Mouse (Mus musculus) cortical plate, adult 2 months (tissue): ENCODE data around the gene Fgd2. TPM values are rescaled to one million over a fixed set of nuclear protein-coding genes. Genes with fewer than 3 reads are reported as not detected.

Source experiments
- H3K27ac ChIP-seq: fragments of 200-500 bp; 2 replicates; pipeline ENCODE4 v1.5.1; 2012; ENCODE audit warnings: low read length, control low read depth, inconsistent platforms; ENCODE audit not compliant: insufficient read depth
- H3K4me1 ChIP-seq: fragments of 200-500 bp; 2 replicates; pipeline ENCODE4 v1.6.1; 2011; ENCODE audit warnings: low read length; ENCODE audit not compliant: control insufficient read depth, insufficient read depth
- H3K4me3 ChIP-seq: fragments of 200-500 bp; 2 replicates; pipeline ENCODE4 v1.5.1; 2011; ENCODE audit warnings: mild to moderate bottlenecking, low read length, control low read depth; ENCODE audit not compliant: insufficient read depth
- CTCF ChIP-seq: fragments of 200-500 bp; IDR thresholded peaks from 2 replicates; pipeline ENCODE4 v1.5.1; 2011; ENCODE audit warnings: mild to moderate bottlenecking, control low read depth, low read length; ENCODE audit not compliant: insufficient read depth; ENCODE audit errors: extremely low read depth
- POLR2A ChIP-seq: fragments of 200-500 bp; IDR thresholded peaks from 2 replicates; pipeline ENCODE4 v1.6.1; 2011; ENCODE audit warnings: mild to moderate bottlenecking, low read length, control low read depth; ENCODE audit not compliant: insufficient read depth; ENCODE audit errors: extremely low read depth
- polyA plus RNA-seq: library from polyadenylated mRNA; depleted of rRNA; stranded (reverse); fragments of >200 nt; gene quantifications from 2 replicates; pipeline ENCODE4 v1.2.3, GENCODE M21; 2012

Gene Fgd2
- polyA plus RNA-seq, 1 experiment = 16.8 TPM

DNA sequence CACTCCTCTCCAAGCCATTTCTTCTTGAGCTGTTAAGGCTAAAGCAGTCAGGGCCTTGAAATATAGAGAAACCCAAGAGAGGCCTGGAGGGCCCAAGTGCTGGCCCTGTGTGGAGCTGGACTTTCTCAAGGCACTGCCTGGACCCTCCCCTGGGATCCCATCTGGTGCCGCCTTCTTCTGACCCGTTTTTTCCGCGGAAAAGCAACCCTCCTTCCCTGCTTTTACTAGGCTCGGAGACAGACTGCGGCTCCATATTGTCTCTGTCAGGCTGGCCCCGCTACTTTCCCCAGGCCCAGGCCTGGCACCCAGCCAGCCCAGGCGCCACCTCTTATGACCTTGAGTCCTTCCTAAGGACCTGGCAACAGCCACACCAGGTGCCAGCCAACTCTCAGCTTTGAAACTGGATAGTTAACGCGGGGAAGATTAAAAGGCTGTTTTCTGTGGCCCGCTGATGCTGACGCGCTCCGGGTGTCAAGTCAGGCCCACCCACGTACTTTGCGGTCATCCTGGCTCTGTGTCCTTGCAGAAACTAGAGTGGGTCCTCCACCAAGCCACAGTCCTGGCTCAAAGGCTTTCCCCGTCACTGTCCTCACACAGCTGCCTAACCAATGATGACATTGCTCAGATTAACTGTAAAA, 4.8 kb upstream of the Fgd2 start:
- Histone ChIP-seq H3K27ac (peak overlapping the region; percentile 72), H3K4me1 (peaks cover 5% of the 10 kb centered on the region), H3K4me3 (peak overlapping the region; percentile 49)
- TF ChIP-seq POLR2A = no peak
- no peak for TF ChIP-seq CTCF

- Histone ChIP-seq H3K27ac (peak overlapping the region; percentile 72), H3K4me3 (peak overlapping the region; percentile 49), H3K4me1 (peaks cover 5% of the 10 kb centered on the region)
- TF ChIP-seq POLR2A (0 out of 2 replicates have a peak, but pooled peaks have one; percentile 12), CTCF (no peak)
These were observed 4.2 kb upstream of the Fgd2 start for GRCm38 (mm10) chr17:29356479-29356856.

DNA sequence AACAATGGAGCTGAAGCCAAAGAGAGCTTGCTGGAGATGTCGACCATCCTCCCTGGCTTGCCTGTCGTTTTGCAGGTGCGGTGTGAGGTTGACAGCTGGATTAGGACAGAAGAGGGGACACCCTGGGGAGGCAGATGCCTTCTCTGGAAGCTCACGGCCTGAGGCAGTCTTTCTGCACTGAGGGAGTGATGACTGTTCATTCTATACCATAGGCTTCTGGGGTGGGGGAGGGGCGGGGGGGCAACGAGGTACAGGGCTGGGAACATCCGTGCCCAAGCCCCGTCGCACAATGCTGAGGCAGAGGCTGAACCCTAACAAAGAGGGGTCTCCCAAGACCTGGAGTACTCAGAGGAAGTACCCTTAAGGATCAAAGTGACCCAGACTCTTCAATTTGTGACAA, 3.8 kb upstream of the Fgd2 start:
- H3K27ac ChIP-seq = peak overlapping the region; percentile 72; the same call in 1 of the 2 replicates
- peak overlapping the region; percentile 49 for H3K4me3 ChIP-seq
- peaks cover 5% of the 10 kb centered on the region for H3K4me1 ChIP-seq
- no peak for TF ChIP-seq CTCF
- no peak for TF ChIP-seq POLR2A

DNA sequence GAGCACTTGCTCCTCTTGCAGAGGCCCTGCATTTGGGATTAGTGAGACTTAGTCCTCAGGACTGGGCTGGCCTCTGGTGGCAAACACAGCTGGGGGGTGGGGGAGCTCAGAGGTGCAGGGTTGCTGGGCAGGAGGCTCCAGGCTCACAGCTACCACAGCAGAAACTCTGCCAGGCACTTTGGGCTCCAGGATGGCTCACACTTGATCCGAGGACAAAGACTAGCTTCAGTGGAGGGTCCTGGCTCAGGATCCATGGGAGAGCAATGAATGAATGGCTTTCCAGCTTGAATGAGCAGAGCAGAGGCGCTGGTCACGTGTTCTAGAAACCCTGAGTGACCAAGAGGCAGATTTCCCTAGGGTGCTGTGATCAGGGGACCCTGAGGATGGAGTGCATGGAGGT, 1.8 kb upstream of the Fgd2 start:
- Histone ChIP-seq H3K4me1 (peaks cover 5% of the 10 kb centered on the region), H3K27ac (no peak overlapping the region), H3K4me3 (no peak overlapping the region)
- TF ChIP-seq CTCF (no peak), POLR2A (no peak)

GRCm38 (mm10) chr17:29361982-29362691, 1.4 kb downstream of the Fgd2 start:
- TF ChIP-seq POLR2A = no peak
- TF ChIP-seq CTCF = no peak
- Histone ChIP-seq H3K4me1 (no peaks in the 10 kb centered on the region), H3K4me3 (no peak overlapping the region), H3K27ac (no peak overlapping the region)

DNA sequence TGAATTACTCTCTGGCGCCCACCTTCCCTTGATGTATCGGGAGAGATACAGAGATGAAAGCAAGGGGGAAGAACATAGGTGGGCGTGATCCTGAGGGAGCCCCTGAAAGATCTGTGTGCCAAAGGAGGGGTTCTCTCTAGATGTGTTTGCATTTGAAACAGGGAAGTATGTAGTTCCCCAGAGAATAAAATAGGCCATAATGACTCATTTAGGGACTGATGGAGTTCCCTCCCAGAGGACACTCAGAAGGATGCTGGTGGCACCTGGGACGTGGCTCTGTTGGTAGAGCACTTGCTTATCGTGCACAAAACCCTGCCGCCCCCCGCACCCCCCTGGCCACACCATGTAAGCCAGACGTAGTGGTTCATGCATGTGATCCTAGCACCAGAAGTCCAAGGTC, 2.4 kb downstream of the Fgd2 start:
- Histone ChIP-seq H3K4me1 (no peaks in the 10 kb centered on the region), H3K4me3 (no peak overlapping the region)
- TF ChIP-seq CTCF = no peak
- no peak for TF ChIP-seq POLR2A

GRCm38 (mm10) chr17:29365105-29365621, 4.4 kb downstream of the Fgd2 start:
- H3K4me1 ChIP-seq = no peaks in the 10 kb centered on the region
- H3K4me3 ChIP-seq = no peak overlapping the region
- H3K27ac ChIP-seq = no peak overlapping the region
- no peak for TF ChIP-seq CTCF
- TF ChIP-seq POLR2A = no peak

More for the DNA sequence above, 2.4 kb downstream of the Fgd2 start:
- H3K27ac ChIP-seq = no peak overlapping the region

- no peaks in the 10 kb centered on the region for H3K4me1 ChIP-seq
- H3K4me3 ChIP-seq = no peak overlapping the region
- no peak for TF ChIP-seq POLR2A
- no peak for TF ChIP-seq CTCF
These were observed 8.0 kb downstream of the Fgd2 start for GRCm38 (mm10) chr17:29368726-29369125.

DNA sequence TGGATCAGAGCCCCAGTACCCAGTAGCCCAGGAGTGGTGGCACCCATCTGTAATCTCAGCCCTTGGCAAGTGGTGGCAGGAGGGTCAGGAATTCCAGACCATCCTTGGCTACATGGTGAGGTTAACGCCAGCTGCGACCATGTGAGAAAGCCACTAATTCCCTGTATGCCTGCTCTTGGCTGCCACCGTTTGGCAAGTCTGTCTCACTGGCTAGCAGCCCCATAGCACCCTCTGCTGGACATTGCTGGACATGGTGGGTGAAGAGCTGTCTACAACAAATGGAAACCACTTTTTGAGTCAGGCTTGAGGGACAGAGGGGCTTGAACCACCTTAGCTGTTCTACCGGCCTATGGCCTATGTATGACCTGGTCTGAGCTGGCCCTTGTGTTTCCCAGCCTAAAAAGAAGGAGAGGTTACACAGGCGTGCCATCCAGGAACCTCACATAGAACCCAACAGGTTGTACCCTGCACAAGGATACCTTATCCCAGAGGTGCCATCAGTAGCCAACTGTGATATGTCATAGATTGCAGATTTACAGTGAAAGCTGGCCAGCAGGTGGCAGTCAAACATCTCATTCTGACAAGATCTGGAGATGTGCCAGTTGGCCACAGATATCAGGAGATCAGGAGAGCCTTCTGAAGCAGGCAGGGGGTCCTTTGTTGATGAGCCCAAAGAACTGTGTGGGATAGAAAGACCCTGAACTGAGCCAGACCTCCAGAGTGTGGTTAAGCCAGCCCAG, 10.4 kb downstream of the Fgd2 start:
- H3K4me1 ChIP-seq = no peaks in the 10 kb centered on the region
- no peak overlapping the region for H3K4me3 ChIP-seq
- TF ChIP-seq POLR2A = no peak
- peak; percentile 100 for TF ChIP-seq CTCF
- no peak overlapping the region for H3K27ac ChIP-seq

More at GRCm38 (mm10) chr17:29368726-29369125, 8.0 kb downstream of the Fgd2 start:
- H3K27ac ChIP-seq = no peak overlapping the region
